Mouse (Mus musculus): ENCODE measurements around the gene Prr3.
"Not testable (repeated sequence)": the region's sequence is repeated elsewhere in the genome, so short reads cannot be mapped to it uniquely, and the experiment has no call there.

The Prr3 gene

DNA sequence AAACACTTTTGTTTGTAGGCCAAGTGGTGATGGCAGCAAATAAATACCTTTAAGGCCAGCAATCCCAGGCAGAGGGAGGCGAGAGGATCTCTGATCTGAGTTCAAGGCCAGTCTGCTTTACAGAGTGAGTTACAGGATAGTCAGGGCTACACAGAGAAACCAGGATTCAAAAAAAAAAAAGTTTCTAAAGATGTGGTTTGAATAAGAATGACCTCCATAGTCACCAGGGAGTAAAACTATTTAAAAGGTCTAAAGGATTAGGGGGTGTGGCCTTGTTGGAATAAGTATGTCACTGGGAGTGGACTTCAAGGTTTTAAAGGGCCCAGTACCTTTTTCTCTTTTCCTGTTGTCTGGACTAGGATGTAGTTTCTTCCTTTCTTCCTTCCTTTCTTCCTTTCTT is 40.1 kb downstream of the Prr3 start:
- CTCF ChIA-PET = no interaction called here

DNA sequence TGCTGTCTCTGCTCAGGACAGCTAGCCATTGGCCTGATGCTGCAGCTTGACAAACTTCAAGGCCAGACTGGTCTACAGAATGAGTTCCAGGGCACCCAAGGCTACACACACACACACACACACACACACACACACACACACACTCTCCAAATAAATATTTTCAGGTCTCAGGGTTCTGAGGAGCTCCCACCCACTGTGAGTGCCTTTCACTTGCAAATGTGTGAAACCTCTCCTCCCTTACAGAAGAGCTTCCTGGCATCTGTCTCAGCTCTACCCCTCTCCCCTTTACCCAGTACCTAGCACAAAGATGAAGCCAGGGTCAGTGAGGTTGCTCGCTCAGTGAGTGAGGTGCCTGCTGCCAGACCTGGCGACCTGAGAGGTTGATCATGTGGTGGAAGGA is 40.9 kb downstream of the Prr3 start:
- CTCF ChIA-PET = interaction anchor here (0.6 to 0.9 kb wide), 2 partner anchors 54 to 87 kb away, joined by 3 to 5 read pairs; no protein-coding TSS in a partner anchor

DNA sequence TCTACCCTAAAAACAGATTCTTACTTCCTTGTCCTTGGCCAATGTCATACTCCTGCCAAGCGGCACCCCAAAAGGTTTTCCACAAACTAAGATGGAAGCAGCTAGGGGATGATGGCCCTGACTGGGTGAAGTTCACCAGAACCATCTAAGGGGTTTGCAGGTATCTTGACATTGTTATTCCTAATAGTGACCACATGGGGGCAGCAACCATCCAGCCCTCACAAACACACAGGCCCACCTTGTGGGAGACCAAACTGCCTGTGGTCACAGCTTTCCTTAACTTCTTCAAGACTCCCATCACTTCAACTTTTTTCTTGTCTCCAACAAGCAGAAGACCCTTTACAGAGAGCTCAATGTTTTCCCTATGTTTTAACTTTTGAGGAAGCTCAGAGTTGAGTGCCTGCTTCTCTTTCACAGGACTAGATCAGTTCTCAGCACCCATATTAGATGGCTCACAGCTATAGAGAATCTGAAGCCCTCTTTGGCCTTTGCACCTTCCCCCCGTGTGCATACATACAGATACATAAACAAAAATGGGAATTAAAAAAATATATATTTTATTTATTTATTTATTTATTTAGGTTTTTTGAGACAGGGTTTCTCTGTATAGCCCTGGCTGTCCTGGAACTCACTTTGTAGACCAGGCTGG is 42.2 kb downstream of the Prr3 start:
- CTCF ChIA-PET = interaction anchor here (0.6 to 2.1 kb wide), 3 partner anchors 41 to 59 kb away, joined by 3 to 12 read pairs (median 7); partner anchors contain the start of gene 2310061I04Rik

DNA sequence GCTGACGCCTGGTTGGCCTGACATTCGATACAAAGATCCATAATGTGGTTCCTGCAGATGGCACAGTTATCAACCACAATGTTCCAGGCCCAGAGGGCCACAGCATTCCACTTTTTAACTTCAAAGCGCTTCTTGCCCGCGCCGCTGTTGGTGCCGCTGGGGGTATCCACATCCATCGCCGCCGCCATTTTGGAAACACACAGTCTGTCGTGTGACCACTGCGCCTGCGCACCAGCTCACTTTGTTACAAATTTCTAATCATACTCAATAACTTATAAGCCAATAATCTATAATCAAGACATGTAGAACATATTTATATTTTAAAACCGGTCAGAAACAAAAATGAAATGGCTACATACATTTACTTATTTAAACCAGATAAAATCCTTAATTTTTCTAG is 44.3 kb downstream of the Prr3 start:
- CTCF ChIA-PET = not testable (repeated sequence)

DNA sequence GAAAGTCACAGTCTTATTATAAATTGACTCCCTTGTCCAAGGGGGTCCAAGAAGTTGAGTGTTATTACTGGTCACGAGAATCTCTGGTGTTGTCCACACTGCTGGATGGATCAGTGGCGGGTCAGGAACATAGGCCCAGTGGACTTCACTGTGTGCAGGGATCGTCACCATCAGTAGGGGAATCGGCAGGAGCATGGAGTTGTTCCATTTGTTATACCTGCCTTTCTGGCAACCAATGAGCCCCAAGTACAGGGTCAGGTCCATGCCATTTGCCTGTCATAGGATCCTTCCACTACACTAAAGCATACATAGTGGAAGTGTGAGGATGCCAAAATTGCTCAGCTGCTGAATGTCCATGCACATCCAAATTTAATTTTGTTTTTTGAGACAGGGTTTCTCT is 47.4 kb downstream of the Prr3 start:
- CTCF ChIA-PET = no interaction called here

DNA sequence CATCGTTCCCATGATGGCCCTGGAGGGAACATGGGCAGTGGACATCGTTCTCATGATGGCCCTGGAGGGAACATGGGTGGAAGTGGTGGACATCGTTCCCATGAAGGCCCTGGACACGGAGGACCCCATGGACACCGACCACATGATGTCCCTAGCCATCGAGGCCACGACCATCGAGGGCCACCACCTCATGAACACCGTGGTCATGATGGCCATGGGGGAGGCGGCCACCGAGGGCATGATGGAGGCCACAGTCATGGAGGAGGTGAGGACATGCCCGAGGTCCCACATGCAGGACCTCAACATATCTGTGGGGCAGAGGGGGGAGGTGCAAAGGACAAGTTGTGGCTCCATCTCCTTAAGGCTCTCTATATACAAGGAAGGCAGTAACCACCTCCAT is 49.4 kb downstream of the Prr3 start:
- CTCF ChIA-PET = no interaction called here

DNA sequence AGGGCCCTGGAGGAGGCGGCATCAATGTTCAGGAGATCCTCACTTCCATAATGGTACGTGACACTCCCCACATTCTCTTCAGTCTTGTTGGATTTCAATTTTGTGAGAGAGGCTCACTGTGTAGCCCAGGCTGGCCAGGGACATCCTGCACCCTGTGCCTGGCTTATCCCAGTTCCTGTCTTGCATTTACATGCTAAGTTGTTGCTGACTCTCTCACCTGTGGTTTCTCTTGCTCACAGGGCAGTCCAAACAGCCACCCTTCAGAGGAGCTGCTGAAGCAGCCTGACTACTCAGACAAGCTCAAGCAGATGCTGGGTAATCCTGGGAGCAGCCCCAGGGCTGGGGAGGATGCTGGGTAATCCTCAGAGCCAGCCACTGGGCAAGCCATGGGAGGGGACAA is 50.5 kb downstream of the Prr3 start:
- CTCF ChIA-PET = no interaction called here

DNA sequence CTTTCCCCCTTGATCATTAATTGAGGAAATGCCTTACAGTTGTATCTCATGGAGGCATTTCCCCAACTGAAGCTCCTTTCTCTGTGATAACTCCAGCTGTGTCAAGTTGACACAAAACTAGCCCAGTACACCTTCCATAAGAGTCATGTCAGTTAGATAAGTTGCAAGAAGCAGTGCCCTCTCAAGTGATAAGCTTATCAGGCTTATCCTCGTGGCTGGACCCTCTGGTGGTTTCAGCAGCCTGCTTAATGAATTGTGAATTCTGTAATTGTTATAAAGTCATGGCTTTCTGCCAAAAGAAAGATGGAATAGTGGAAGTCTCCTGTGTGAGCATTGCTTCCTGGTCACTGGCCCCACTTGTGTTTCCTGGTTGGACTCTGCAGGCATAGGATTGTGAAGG is 52.6 kb downstream of the Prr3 start:
- CTCF ChIA-PET = interaction anchor here (0.6 kb wide), 1 partner anchor 56 kb away, joined by 4 read pairs; no protein-coding TSS in a partner anchor

DNA sequence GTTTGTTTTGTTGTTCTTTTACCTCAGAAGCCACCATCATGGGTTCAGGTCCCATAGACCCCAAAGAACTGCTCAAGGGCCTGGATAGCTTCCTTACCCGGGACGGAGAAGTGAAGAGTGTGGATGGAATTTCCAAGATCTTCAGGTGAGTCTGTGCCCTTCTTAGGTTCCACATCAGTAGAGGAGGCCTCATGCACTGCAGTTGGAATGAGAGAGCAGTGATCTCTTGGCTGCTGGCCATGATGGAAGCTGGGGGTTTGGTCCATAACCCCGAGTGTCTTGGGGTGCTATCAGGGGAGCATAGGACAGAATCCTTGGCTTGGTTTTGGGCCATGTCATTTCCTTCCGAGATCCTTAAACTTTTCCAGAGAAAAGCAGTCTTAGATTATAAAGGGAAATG is 56.8 kb downstream of the Prr3 start:
- CTCF ChIA-PET = no interaction called here

DNA sequence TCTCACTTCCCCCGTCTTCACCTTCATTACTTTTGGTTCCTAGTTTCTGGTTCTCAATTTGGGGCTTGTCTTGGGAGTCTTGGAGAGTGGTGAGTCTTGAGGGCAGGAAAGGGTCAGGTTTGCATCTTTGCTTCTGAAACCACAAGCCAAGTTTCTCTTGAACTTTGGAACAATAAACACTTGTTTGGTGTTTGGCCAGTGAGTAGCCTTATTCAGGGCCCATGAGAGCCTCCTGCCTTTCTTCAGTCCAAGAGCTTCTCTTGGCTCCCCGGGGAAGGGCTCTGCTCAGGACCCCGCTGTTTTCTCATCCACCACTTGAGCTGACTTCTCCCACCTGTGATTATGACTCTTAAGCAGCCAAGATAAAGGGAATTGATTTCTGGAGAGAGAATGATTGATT is 57.5 kb downstream of the Prr3 start:
- CTCF ChIA-PET = interaction anchor here (0.5 kb wide), 1 partner anchor 9 kb away, joined by 4 read pairs; no protein-coding TSS in a partner anchor
